Mouse (Mus musculus): ENCODE data around the gene Usp21.

GRCm38 (mm10) chr1:171271196-171271595 is 16.6 kb downstream of the Usp21 start:
- TF ChIP-seq CTCF (IDR thresholded peaks at IDR 0.05; ENCODE audit: control insufficient read depth, insufficient read depth, low read length): no peak
- TF ChIP-seq POLR2A (IDR thresholded peaks at IDR 0.05; ENCODE audit: borderline replicate concordance, control insufficient read depth, low read depth, low read length): no peak

All from bone marrow, adult 2 months (tissue).